Mouse (Mus musculus) liver, embryonic 14.5 days (tissue): Measurements from ENCODE around the gene Atp2a3. TPM values are rescaled to one million over a fixed set of nuclear protein-coding genes. Genes with fewer than 3 reads are reported as not detected.

Source experiments
- ATAC-seq: fragments of 200-750 bp; cut with Nextera tagmentation; 2 replicates; pipeline ENCODE4 v1.8.0; 2017; ENCODE audit warnings: moderate number of reproducible peaks, mild to moderate bottlenecking, moderate library complexity; ENCODE audit not compliant: insufficient read depth
- DNase-seq, 3 experiments: peaks; one replicate each; pipeline ENCODE4 v3.0.0-alpha.2; 2012 to 2013; ENCODE audit warnings: low read depth in 3 of 3, low spot score in 3 of 3
- H3K27ac ChIP-seq: fragments of 300-500 bp; sonication (generic); 2 replicates; pipeline ENCODE4 v1.5.1; 2014; ENCODE audit warnings: moderate library complexity, mild to moderate bottlenecking, control low read depth, inconsistent platforms
- H3K27me3 ChIP-seq: fragments of 300-500 bp; sonication (generic); 2 replicates; pipeline ENCODE4 v1.6.1; 2014; ENCODE audit warnings: mild to moderate bottlenecking, low read length, moderate library complexity; ENCODE audit not compliant: control insufficient read depth, insufficient read depth
- H3K36me3 ChIP-seq: fragments of 300-500 bp; sonication (generic); replicated peaks from 2 replicates; pipeline ENCODE4 v1.6.1; 2014; ENCODE audit warnings: low read depth; ENCODE audit not compliant: control insufficient read depth, insufficient read depth
- H3K4me1 ChIP-seq, 2 experiments: fragments of 200-500 bp in 1 of 2; fragments of 300-500 bp in 1 of 2; sonication (generic) in 1 of 2; replicated peaks; 2 replicates each; pipeline ENCODE4 v1.6.1; 2012 to 2014; ENCODE audit warnings: antibody characterized with exemption in 1 of 2, inconsistent platforms in 1 of 2, low read length in 1 of 2; ENCODE audit not compliant: control insufficient read depth in 2 of 2, insufficient read depth in 2 of 2
- H3K4me2 ChIP-seq: fragments of 300-500 bp; sonication (generic); 2 replicates; pipeline ENCODE4 v1.6.1; 2014; ENCODE audit warnings: low read depth, mild to moderate bottlenecking, control low read depth, moderate library complexity
- H3K4me3 ChIP-seq, 2 experiments: fragments of 200-500 bp in 1 of 2; fragments of 300-500 bp in 1 of 2; sonication (generic) in 1 of 2; 2 replicates each; pipeline ENCODE4 v1.5.1; 2012 to 2014; ENCODE audit warnings: low read depth in 2 of 2, low read length in 2 of 2, mild to moderate bottlenecking in 2 of 2, control low read depth in 1 of 2, inconsistent platforms in 1 of 2, moderate library complexity in 1 of 2; ENCODE audit not compliant: insufficient read depth in 1 of 2
- H3K9ac ChIP-seq: fragments of 300-500 bp; sonication (generic); replicated peaks from 2 replicates; pipeline ENCODE4 v1.6.1; 2014; ENCODE audit warnings: mild to moderate bottlenecking, control low read depth, moderate library complexity
- H3K9me3 ChIP-seq: fragments of 300-500 bp; sonication (generic); 2 replicates; pipeline ENCODE4 v1.6.1; 2016; ENCODE audit warnings: low read length, mixed read lengths; ENCODE audit not compliant: control insufficient read depth
- CTCF ChIP-seq: IDR thresholded peaks from 2 replicates; pipeline ENCODE4 v1.5.1; 2016; ENCODE audit warnings: antibody characterized with exemption, low read depth, control low read depth
- EP300 ChIP-seq: IDR thresholded peaks from 2 replicates; pipeline ENCODE4 v1.6.1; 2016; ENCODE audit warnings: antibody characterized with exemption, low read depth
- WGBS: fragments of 180-500 bp; shearing (Covaris S2); extraction: QIAGEN DNeasy Blood & Tissue Kit; methylation state at CpG from one replicate; pipeline ENCODE4 v1.1.7; 2014; ENCODE audit not compliant: insufficient replicate concordance; 5-methylcytosine and 5-hydroxymethylcytosine counted together
- polyA plus RNA-seq, 2 experiments: library from polyadenylated mRNA; depleted of rRNA in 1 of 2; stranded (reverse) in 1 of 2; unstranded in 1 of 2; fragments of >200 nt; fragmentation: Nextera tagmentation in 1 of 2; extraction: Ambion mirVana in 1 of 2; gene quantifications; 2 replicates each; pipeline versions ENCODE4 v1.2.1 to v1.2.3; 2012 to 2014

Atp2a3 gene
- polyA plus RNA-seq, 2 experiments = 6.4 to 6.7 TPM

GRCm38 (mm10) chr11:72952226-72952625 is 8.7 kb upstream of the Atp2a3 start:
- DNase-seq (no peak), ATAC-seq (no peak)
- Histone ChIP-seq H3K27ac (no peak overlapping the region), H3K4me1 (peaks cover 0 to 23% of the 10 kb centered on the region in 2 experiments; a peak in 1 of 4 replicates), H3K9me3 (no peaks in the 10 kb centered on the region), H3K4me3 (no peak overlapping the region), H3K36me3 (no peaks in the 10 kb centered on the region), H3K4me2 (no peak overlapping the region), H3K27me3 (no peaks in the 10 kb centered on the region), H3K9ac (no peak overlapping the region)
- TF ChIP-seq CTCF (no peak), EP300 (no peak)
- WGBS = 50% methylated on average over 3 of the region's 3 CpGs

GRCm38 (mm10) chr11:72952697-72953096 is 8.3 kb upstream of the Atp2a3 start:
- no peak overlapping the region for H3K4me3 ChIP-seq
- no peak overlapping the region for H3K9ac ChIP-seq
- H3K36me3 ChIP-seq = no peaks in the 10 kb centered on the region
- H3K4me1 ChIP-seq = peaks cover 0 to 26% of the 10 kb centered on the region in 2 experiments; a peak in 2 of 4 replicates
- no peaks in the 10 kb centered on the region for H3K27me3 ChIP-seq
- WGBS = 74% methylated on average over 6 of the region's 6 CpGs
- H3K9me3 ChIP-seq = no peaks in the 10 kb centered on the region
- ATAC-seq (no peak), DNase-seq (no peak)
- TF ChIP-seq CTCF (no peak), EP300 (no peak)
- no peak overlapping the region for H3K27ac ChIP-seq
- no peak overlapping the region for H3K4me2 ChIP-seq

- no peaks in the 10 kb centered on the region for H3K36me3 ChIP-seq
- peaks cover 0 to 26% of the 10 kb centered on the region in 2 experiments; a peak in 2 of 4 replicates for H3K4me1 ChIP-seq
- no peak overlapping the region for H3K4me2 ChIP-seq
- no peaks in the 10 kb centered on the region for H3K27me3 ChIP-seq
- TF ChIP-seq CTCF = no peak
- no peak for TF ChIP-seq EP300
- no peak overlapping the region for H3K4me3 ChIP-seq
- no peaks in the 10 kb centered on the region for H3K9me3 ChIP-seq
- H3K27ac ChIP-seq = no peak overlapping the region
- no peak for DNase-seq
- H3K9ac ChIP-seq = no peak overlapping the region
- 48% methylated on average over 1 of the region's 1 CpGs for WGBS
- no peak for ATAC-seq
Measured at GRCm38 (mm10) chr11:72953116-72953439, 7.9 kb upstream of the Atp2a3 start.

- no peaks in the 10 kb centered on the region for H3K36me3 ChIP-seq
- 50% methylated on average over 4 of the region's 4 CpGs for WGBS
- no peak overlapping the region for H3K4me2 ChIP-seq
- DNase-seq (no peak), ATAC-seq (no peak)
- H3K27me3 ChIP-seq = no peaks in the 10 kb centered on the region
- no peak overlapping the region for H3K4me3 ChIP-seq
- TF ChIP-seq CTCF (no peak), EP300 (no peak)
- H3K9ac ChIP-seq = no peak overlapping the region
- H3K9me3 ChIP-seq = no peaks in the 10 kb centered on the region
- peaks cover 0 to 26% of the 10 kb centered on the region in 2 experiments; a peak in 2 of 4 replicates for H3K4me1 ChIP-seq
- no peak overlapping the region for H3K27ac ChIP-seq
Measured at GRCm38 (mm10) chr11:72953440-72954151, 7.4 kb upstream of the Atp2a3 start.

- ATAC-seq (no peak), DNase-seq (no peak)
- Histone ChIP-seq H3K27ac (no peak overlapping the region), H3K4me1 (peaks cover 0 to 26% of the 10 kb centered on the region in 2 experiments; a peak in 2 of 4 replicates), H3K36me3 (no peaks in the 10 kb centered on the region), H3K4me2 (no peak overlapping the region), H3K27me3 (no peaks in the 10 kb centered on the region), H3K4me3 (no peak overlapping the region), H3K9ac (no peak overlapping the region), H3K9me3 (no peaks in the 10 kb centered on the region)
- TF ChIP-seq EP300 (no peak), CTCF (no peak)
- 59% methylated on average over 4 of the region's 4 CpGs for WGBS
Measured at GRCm38 (mm10) chr11:72954216-72954615, 6.8 kb upstream of the Atp2a3 start.
